Comparison of ENCODE assay signal across 10 mouse cellular contexts in genomic region chr10:126752699-126753098, GRCm38 (mm10).
DNase-seq lines count a peak whose midpoint lies in the region; ATAC-seq lines count a peak whose summit lies in the region.
"Had no signal": no experiment of that assay in that cellular context is flagged by ENCODE, and none has a peak within 500 bp of the region (broad histone marks: within the 10 kb centered on the region; RNA-seq: fewer than 3 reads in every experiment).

No protein-coding gene starts in this region.

- WGBS in forebrain, embryonic 14.5 days, result 62% methylated on average over 11 of the region's 11 CpGs
- 64% methylated on average over 11 of the region's 11 CpGs for WGBS in forebrain, embryonic 10.5 days
- WGBS in embryonic facial prominence, embryonic 14.5 days, result 61% methylated on average over 11 of the region's 11 CpGs

- no peaks in the 10 kb centered on the region for H3K27me3 ChIP-seq in forebrain, embryonic 14.5 days (replicated peaks; ENCODE audit: control insufficient read depth, insufficient read depth, low read length)
- H3K27me3 ChIP-seq in forebrain, embryonic 10.5 days (ENCODE audit: poor library complexity, severe bottlenecking), result no peaks in the 10 kb centered on the region
- H3K27me3 ChIP-seq in embryonic facial prominence, embryonic 14.5 days (replicated peaks; ENCODE audit: control insufficient read depth, insufficient read depth, low read length), result no peaks in the 10 kb centered on the region
- H3K27me3 ChIP-seq: CH12.LX had no signal

- DNase-seq in forebrain, embryonic 14.5 days (ENCODE audit: low spot score), result peak; percentile 45
- no peak for DNase-seq in forebrain, embryonic 10.5 days (ENCODE audit: extremely low spot score, low spot score)
- peak; percentile 74 for DNase-seq in ES-CJ7 (ENCODE audit: low read depth, low spot score)
- DNase-seq in embryonic facial prominence, embryonic 14.5 days (ENCODE audit: low spot score), result peak; percentile 34
- DNase-seq in left cerebral cortex, postnatal 25 days (ENCODE audit: low spot score in 2 of 2), result peak; percentile 63 to 75
- DNase-seq in urinary bladder, postnatal 10 days (ENCODE audit: low spot score), result no peak
- no peak for DNase-seq in lung, postnatal 4 days
- DNase-seq: heart, adult 11 months had no signal

- no peaks in the 10 kb centered on the region for H3K9me3 ChIP-seq in forebrain, embryonic 14.5 days (replicated peaks; ENCODE audit: control insufficient read depth, low read length)
- no peaks in the 10 kb centered on the region for H3K9me3 ChIP-seq in forebrain, embryonic 10.5 days
- no peaks in the 10 kb centered on the region for H3K9me3 ChIP-seq in embryonic facial prominence, embryonic 14.5 days (ENCODE audit: control insufficient read depth, low read length)

- H3K4me2 ChIP-seq in forebrain, embryonic 14.5 days (ENCODE audit: low read length), result no peak overlapping the region
- no peak overlapping the region for H3K4me2 ChIP-seq in embryonic facial prominence, embryonic 14.5 days (ENCODE audit: low read depth, low read length)

- intact Hi-C loops in left cerebral cortex, postnatal 25 days (cut with DNase I), result loop anchor here (10.0 kb wide), 2 partner anchors 218 to 418 kb away; no protein-coding TSS in a partner anchor

- H3K9ac ChIP-seq in forebrain, embryonic 14.5 days (ENCODE audit: low read length), result no peak overlapping the region
- H3K9ac ChIP-seq in embryonic facial prominence, embryonic 14.5 days (ENCODE audit: low read depth, low read length), result no peak overlapping the region

- H3K4me1 ChIP-seq in forebrain, embryonic 14.5 days (ENCODE audit: control insufficient read depth, insufficient read depth, low read length), result peaks cover 4% of the 10 kb centered on the region; the same call in 1 of the 2 replicates
- H3K4me1 ChIP-seq in forebrain, embryonic 10.5 days, result 0 out of 2 replicates have a peak, but pooled peaks cover 7% of the 10 kb centered on the region
- no peaks in the 10 kb centered on the region for H3K4me1 ChIP-seq in embryonic facial prominence, embryonic 14.5 days (ENCODE audit: control insufficient read depth, insufficient read depth, low read length)

- H3K27ac ChIP-seq in forebrain, embryonic 14.5 days (ENCODE audit: low read depth, low read length), result no peak overlapping the region
- no peak overlapping the region for H3K27ac ChIP-seq in forebrain, embryonic 10.5 days
- no peak overlapping the region for H3K27ac ChIP-seq in embryonic facial prominence, embryonic 14.5 days (replicated peaks; ENCODE audit: low read depth, low read length)

- H3K4me3 ChIP-seq in forebrain, embryonic 14.5 days (ENCODE audit: low read depth, low read length), result no peak overlapping the region
- no peak overlapping the region for H3K4me3 ChIP-seq in forebrain, embryonic 10.5 days
- H3K4me3 ChIP-seq in embryonic facial prominence, embryonic 14.5 days (ENCODE audit: low read depth, low read length), result no peak overlapping the region

- no peaks in the 10 kb centered on the region for H3K36me3 ChIP-seq in forebrain, embryonic 14.5 days (ENCODE audit: control insufficient read depth, insufficient read depth, low read length)
- no peaks in the 10 kb centered on the region for H3K36me3 ChIP-seq in forebrain, embryonic 10.5 days (replicated peaks)
- H3K36me3 ChIP-seq in embryonic facial prominence, embryonic 14.5 days (ENCODE audit: control insufficient read depth, insufficient read depth, low read length), result no peaks in the 10 kb centered on the region

- ATAC-seq in forebrain, embryonic 14.5 days, result no peak
- ATAC-seq in embryonic facial prominence, embryonic 14.5 days (ENCODE audit: low read depth), result no peak
- no peak for ATAC-seq in activated CD4-positive, CD25-positive, alpha-beta regulatory T cell, adult 4 months

Comparison
In these comparisons a context has a peak if more than half of its experiments do, and no peak if none do; other contexts are left out.
1. DNase-seq: peak in forebrain, embryonic 14.5 days (single experiment), ES-CJ7 (single experiment), embryonic facial prominence, embryonic 14.5 days (single experiment) and left cerebral cortex, postnatal 25 days (2 of 2); none in forebrain, embryonic 10.5 days (single experiment), urinary bladder, postnatal 10 days (single experiment) and lung, postnatal 4 days (0 of 2).